Mouse (Mus musculus): ENCODE results near the gene Cldn7.
"Not testable (repeated sequence)": the region's sequence is repeated elsewhere in the genome, so short reads cannot be mapped to it uniquely, and the experiment has no call there.

Gene Cldn7

DNA sequence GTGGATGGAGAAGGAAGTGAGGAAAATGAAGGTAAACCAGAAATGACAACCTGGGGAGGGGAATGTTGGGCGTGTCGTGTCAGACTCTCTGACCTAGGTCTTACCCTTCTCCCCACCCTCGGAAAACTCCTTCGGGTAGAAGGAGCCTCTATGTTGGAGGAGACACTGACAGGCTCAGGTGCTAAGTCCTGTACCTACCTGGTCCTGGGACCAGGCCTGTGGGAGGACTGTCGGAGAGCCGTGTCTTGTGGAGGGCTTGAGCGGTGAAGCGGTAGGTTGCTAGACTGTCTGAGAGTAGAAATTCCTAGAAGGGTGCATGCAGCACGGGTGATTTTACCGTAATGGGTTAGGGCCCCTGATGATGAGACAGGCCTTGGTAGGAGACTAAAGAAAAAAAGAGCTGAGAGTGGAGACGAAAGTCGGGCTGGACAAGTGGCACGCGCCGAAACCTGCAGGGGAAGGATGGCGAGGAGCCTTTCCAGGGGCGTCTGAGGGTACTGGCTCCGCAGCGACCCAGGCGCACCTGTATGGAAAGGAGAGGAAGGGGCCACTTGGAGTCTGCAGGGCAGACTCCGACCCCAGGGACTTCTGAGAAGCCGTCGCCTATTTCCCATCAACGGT lies at the start of gene Cldn7:
TSS of gene Cldn7 (plus strand) at position 130 of the 621 bp plus-strand sequence.
- in situ Hi-C loops (cut with MboI, MseI) = no loop called here

DNA sequence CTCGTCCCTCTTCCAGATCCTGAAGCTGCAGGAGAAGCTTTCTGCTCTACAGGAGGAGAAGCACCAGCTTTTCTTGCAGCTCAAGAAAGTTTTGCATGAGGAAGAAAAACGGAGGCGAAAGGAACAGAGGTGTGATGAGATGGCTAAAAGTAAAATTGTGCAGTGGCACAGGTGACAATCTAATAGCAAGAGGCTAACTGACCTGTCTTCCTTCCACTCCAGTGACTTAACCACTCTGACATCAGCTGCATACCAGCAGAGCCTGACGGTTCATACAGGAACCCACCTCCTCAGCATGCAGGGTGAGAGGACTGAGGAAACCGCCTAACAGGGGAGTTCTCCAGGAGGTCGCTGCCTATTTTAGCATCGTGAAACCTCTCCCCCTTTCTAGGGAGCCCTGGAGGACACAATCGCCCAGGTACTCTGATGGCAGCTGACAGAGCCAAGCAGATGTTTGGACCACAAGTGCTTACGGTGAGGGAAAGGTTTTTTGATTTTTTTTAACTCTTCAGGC lies 49.6 kb upstream of the Cldn7 start:
- in situ Hi-C loops (cut with MboI, MseI) = no loop called here

DNA sequence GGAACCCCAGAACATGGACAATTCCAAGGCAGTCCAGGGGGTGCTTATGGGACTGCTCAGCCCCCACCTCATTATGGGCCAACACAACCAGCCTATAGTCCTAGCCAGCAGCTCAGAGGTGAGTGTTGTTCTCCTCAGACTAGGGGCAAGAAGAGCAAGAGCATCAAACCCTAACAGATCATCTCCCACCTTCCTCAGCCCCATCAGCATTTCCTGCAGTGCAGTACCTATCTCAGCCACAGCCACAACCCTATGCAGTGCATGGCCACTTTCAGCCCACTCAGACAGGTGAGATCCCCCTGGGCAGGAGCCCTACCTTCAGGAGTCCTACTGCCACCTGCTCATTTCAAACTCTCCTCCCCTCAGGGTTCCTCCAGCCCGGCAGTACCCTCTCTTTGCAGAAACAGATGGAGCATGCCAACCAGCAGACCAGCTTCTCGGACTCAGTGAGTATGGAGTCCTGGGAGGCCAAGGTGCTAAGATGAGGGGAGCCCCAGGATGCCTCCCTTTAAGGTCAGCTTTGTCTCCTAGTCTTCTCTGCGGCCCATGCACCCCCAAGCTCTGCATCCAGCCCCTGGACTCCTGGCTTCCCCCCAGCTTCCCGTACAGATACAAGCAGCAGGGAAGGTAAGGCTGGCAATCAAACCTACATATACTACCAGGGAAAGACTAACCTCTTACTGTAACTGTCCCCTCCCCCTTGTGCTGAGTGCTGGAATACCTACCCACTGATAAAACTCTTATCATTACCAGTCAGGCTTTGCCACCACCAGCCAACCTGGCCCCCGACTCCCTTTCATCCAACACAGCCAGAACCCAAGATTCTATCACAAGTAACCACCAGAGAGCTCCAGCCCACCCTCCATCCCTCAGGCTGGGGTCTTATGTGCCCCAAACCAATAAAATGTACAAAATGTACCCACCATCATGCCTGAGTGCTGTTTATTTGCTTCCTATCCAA lies 48.6 kb upstream of the Cldn7 start:
- in situ Hi-C loops (cut with MboI, MseI) = no loop called here

DNA sequence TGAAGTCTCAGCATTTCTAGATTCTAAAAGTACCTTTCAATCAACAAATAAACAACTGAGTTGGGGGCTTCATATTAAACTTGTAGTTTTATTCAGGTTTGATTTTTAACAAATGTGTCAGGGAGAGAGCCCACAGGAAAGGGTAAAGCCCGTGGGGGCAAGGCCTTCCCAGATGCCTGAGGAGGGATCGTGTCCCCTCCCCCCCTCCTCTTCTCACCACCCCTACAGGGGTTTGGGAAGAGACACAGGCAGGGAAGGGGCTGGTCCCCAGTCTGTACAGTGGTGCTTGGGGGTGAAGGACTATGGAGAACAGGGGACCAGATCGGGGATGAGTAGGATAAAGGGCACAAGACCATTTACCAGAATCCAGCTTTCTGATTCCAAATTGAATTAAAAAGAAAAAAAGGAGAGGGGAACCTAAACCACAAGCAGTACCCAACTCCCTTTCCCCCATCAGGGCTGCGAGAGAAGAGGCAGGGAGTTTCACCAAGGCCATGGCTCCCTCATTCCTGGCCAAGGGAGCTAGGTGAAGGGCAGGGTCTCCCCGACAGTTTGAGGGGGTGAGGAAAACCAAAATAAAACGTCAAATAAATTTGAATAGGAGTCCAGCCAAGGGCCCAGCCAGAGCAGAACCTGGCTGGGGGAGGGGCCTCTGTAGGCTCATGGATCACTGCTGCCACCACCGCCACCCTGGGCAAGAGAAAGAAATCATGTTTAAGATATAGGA lies 47.8 kb upstream of the Cldn7 start:
- in situ Hi-C loops (cut with MboI, MseI) = not testable (repeated sequence)

DNA sequence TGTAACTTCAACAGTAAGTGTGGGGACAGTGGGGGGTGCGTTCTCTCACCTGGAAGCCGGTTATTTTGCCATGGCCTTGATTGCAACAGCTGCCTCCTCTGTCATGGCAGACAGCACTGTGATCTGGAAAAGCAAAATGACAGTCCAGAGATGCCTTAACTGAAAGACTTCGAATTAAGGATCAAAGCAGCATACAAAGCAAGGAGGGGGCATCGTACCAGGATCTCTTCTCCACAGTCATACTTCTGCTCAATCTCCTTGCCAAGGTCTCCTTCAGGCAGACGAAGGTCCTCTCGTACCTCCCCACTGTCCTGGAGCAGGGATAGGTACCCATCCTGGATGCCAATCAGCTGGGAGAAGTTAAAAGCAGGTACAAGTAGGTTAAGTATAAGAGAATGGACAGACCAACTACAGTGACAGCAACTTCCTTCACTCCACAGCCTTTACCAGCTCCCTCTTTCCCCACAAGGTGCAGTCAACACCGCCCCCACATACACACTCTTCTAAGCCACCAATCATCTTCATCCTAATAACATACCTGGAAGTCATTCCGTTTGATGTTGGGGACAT lies 47.1 kb upstream of the Cldn7 start:
- in situ Hi-C loops (cut with MboI, MseI) = no loop called here

DNA sequence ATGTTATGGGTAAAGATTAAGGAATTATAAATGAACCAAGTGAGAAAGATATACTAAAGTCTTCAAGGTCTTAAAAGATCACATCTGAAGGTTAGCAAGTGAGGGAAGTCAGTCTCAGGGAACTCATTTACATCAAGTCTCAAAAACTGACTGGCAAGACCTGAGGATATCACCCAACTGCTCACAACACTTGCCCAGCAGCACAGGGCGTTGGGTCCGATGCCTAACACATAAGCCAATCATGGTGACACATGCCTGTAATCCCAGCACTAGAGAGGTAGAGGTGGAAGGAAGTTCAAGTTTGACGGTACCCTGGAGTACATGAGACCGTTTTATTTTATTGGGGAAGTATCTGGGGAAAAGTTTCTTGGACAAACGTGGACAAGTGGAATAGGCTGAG lies 46.5 kb upstream of the Cldn7 start:
- in situ Hi-C loops (cut with MboI, MseI) = no loop called here

DNA sequence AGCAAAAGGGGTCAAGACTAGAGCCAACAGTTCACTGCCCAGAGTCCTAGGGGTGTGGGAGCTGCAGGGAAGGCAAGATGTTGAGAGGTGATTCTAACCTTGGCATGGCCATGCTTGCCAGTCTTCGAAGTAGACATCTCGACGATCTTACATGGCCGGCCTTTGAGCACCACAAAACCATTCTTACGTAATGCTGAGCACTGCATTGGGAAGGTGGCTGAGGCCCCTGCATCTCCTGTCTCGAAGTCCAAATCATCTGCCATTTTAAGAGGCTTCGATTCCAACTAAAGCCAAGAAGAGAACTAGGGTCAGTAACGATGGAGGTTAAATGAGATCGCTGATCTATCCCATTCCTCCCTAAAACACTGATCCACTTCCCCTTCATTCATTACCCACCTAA lies 45.5 kb upstream of the Cldn7 start:
- in situ Hi-C loops (cut with MboI, MseI) = no loop called here

DNA sequence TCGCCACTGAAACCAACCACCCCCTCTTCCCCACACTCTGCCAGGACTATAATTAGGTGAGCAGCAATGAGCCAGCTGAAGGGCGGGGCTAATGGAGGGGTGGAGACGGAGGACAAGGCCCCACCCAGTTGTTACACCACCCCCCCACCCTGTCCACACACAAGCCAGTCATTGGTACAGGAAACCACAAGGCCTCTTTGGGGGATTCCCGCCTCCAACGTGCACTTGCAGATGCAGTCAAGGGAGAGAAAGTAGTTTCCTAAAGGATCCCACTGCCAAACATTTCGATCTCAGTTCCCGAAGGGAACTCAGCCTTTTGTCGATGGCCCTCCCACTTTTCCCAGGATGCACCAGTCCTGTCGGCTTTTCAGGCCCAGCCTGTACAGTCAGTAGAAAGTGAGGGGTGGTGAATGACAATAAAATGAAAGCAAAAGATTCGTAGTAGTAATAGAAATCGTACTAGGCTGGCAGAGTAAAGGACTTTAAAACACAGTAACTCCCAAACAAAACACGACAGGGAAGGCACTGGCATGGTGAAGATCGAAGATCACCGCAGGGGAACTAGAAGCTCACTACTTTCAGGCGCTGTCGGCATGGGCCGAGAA lies 44.8 kb upstream of the Cldn7 start:
- in situ Hi-C loops (cut with MboI, MseI) = no loop called here

DNA sequence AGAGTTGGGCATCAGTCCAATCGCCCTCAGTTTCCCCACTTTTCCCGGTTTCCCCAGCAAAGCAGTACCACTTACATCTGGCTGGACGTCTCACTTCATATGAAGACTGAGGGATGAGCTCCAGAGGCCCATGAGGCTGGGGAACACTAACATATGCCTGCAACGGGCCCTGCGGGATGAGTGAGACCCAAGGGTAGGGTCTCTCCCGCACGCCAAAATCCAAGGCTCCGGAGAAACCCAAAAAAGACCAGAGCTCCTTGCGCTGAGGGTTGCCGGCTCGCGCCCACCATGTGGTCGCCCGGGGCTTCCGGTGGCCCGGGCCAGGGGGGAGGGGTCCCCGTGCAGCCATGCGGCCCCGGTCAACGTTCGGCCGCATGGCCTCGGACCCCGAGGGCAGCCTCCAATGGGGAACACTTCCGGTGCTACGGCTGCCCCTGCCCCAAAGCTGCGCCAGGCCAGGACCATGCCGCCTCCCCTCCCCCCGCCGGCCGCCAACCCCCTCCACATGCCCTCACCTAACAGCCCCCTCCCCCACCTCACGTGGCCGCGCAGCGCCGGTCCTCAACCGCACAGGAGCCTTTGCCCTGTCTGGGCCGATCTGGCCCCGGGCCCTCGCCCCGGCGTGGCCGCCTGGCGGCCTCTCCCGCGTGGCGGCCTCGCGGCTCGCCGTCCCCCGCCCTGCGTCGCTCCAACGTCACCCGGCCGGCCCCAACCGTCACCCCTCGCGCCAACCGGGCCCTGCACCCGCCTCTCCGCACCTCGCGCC lies 44.1 kb upstream of the Cldn7 start:
- in situ Hi-C loops (cut with MboI, MseI) = no loop called here

DNA sequence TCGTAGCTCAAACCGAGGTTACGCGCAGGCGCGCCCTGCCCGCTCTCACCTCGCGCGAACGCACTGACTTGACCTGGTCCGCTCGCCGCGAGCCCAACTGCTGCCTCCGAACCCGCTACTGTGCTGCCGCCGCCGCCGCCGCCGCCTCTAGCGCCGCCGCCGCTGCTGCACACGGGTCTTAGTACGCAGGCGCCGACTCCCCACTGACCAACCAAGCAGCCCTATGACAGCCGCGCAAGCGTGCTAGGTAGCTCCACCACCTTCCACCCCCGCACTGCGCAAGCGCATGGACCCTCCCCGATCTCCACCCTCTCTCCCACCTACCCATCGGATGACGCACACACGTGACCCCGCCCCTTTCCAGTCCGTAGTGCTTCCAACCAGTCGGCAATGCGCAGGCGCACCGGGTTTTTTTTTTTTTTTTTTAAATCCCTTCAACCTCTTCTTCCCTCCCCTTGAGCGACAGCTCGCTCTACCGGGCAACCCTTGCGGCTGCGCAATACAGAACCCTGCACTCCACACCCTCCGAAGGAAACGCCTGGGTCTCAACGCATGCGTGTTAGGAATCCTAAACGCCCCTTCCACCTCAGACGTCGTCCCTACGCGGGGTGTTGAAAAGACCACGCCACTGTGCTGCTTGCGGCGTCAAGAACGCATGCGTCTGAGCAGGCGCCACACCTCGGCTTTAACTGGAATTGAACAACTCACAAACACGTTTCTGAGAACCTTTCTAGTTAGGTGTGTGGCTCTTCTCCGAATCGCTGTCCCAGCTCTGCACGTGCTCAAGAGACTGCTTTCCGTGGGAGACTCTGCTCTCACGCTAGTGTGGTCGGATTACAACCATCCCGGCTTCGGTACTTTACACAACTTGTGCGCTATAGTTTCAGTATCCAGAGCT lies 43.2 kb upstream of the Cldn7 start, which contains the start of gene Eif5a:
TSS of gene Eif5a (minus strand) at position 845 of the 898 bp plus-strand sequence.
- in situ Hi-C loops (cut with MboI, MseI) = no loop called here

DNA sequence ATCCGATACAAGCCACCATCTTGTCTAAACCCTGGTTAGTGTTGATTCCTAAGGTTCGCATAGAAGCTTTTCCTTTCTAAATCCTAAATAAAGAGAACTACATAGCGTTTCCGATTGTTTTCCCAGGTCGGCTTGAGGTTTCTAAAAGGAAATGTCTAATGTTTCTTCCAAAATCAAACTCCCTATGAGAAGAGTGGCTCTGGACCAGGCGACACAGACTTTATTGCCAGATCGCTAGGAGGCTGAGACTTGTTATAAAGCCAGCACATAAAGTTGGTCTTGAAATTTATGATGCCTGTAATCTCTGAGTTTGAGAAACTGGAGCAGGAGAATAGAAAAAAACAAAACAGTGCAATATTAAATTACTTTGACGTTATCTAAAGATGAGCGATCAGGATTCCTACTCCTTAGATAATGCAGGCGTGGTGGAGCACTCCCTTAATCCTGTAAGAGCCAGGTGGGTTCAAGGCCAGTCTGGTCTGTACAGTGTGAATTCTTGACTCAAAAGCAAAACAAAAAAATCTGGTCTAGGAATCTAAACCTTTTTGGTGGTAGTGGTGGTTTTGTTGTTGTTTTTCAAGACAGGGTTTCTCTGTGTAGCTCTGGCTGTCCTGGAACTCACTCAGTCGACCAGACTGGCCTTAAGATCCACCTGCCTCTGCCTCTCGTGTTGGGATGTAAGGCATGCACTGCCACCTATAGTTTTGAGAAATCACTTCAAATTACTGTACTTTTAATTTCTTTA lies 42.4 kb upstream of the Cldn7 start:
- in situ Hi-C loops (cut with MboI, MseI) = no loop called here

DNA sequence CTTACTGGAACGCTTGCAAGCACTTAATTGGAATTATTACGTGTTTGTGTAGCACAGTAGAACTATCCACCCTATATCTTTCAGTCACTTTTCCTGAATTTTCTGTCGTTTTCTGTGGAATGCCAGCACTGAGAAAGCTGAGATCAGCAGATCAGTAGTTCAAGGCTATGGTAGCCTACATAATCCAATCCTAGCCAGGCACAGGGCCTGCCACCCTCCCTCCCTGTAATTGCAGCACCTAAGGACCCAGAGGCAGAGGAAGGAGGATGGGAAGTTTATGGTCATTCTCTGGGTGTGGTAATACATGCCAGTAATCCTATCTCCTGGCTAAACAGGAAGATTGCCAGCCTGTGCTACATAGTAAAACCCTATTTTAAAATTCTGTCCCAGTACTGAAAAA lies 41.8 kb upstream of the Cldn7 start:
- in situ Hi-C loops (cut with MboI, MseI) = no loop called here

DNA sequence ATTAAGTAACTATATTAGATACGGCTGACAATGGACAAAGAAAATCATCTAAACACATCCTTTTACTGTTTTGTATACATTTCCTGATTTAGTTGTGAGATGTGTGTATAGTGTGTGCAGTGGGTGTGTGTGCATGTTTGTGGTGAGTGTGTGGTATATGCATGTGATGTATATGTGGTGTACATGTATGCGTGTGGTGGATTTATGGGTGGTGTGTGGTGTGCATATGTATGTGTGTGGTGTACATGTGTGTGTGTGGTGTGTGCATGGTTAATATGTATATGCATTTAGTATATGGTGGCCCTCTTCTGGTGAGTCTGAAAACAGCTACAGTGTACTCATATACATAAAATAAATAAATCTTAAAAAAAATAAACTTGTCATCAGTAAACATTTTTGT lies 37.1 kb upstream of the Cldn7 start:
- in situ Hi-C loops (cut with MboI, MseI) = no loop called here

DNA sequence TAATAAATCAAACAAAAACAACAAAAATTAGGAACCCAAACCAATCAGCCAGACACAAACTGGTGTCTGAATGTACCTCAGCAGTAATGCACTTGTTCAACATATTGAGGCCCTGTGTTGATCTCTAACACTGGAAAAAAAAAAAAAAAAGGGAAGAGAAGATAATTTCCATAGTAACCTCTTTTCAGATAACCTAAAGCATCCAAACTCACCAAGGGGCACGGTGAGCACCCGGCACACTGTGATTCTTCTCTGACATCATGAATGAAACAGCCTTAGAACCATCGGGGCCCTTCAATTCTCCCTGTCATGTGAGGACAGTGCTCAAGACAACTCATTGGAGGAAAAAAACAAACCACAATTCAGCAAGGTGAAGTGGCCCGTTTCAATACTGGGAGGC lies 34.9 kb upstream of the Cldn7 start:
- in situ Hi-C loops (cut with MboI, MseI) = no loop called here

DNA sequence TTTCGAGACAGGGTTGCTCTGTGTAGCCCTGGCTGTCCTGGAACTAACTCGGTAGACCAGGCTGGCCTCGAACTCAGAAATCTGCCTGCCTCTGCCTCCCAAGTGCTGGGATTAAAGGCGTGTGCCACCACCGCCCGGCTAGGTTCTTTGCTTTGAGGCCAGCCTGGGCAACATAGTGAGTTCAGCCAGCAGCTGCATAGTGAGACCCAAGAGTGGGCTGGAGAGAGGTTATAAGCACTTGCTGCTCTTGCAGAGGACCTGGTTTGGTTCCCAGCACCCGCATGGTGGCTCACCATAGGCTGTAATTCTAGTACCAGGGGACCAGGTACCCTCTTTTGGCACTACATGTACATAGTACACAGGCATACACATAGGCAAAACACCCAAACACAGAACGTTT lies 34.4 kb upstream of the Cldn7 start:
- in situ Hi-C loops (cut with MboI, MseI) = not testable (repeated sequence)

DNA sequence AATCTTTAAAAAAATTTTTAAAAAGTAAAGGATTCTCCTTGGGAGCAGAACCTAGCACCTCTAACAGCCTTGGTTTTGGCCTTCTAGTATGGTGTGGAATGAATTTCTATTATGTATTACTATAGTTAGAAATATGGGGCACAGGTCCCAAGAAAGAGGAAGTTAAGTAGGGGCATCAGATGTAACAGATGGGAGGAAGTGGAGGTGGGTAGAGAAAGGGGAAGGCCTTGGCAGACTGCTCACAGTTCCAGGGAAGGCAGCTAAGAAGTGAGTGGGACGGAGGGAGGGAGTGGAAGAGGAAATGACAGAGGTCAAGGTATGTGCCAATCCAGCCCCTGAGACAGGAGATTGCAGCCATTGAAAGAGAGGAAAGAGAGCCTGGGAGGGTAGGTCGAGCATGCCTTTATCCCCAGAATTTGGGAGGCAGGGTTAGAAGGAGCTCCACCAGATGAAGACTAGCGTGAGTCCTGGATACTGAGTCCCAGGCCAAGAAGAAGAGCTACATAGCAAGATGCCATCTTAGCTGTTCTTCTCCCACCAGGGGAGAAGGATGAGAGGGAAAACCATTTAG lies 33.5 kb upstream of the Cldn7 start:
- in situ Hi-C loops (cut with MboI, MseI) = no loop called here

DNA sequence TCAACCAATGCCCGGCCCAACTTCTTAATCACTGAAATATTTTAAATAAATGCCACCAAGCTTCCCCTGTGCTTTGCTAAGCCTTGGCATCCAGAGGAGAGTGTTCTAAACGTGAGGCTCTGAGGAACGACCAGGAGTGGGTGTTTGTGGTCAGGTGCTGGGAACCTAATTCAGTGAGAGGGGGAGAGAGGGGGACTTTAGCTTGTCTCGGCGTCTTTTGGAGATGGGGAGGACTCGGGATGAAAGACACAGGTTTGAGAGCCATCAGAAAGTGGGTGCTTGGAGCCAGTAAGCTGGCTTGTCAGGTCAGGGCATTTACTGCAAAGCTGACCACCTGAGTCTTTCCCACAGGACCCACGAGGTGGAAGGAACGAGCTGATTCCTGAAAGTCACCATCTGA lies 32.8 kb upstream of the Cldn7 start:
- in situ Hi-C loops (cut with MboI, MseI) = no loop called here

DNA sequence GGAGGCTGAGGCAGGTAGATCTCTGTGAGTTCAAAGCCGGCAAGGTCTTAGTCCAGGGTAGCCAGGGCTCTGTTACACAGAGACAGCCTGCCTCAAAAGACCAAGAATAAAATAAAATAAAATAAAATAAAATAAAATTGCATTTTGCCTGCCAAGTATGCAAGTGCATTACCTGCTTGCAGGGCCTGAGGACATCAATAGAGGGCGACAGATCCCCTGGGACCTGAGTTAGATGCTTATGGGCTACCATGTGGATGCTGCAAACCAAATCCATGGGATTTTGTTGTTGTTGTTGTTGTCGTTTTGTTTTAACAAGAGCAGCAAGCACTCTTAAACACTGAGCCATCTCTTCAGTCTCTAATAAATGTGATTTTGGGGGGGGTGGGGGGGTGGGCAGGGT lies 32.3 kb upstream of the Cldn7 start:
- in situ Hi-C loops (cut with MboI, MseI) = no loop called here

DNA sequence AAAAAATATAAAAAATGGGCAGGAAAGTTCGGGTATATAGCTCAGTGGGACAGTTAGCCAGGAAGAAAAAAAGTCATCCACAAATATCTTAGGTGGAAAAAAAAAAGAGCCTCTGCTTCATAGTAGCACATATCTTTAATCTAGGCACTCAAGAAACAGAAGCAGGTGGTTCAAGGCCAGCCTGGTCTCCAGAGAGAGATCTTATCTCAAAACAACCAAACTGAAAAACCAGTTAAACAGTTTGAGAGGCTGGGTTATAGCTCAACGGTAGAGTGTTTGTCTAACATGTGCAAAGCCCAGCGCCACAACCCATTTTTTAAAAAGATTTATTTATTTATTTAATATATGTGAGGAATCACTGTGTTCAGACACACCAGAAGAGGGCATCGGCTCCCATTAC lies 31.5 kb upstream of the Cldn7 start:
- in situ Hi-C loops (cut with MboI, MseI) = no loop called here
